ENCODE assay signal across 26 mouse cellular contexts in genomic region chr13:60664816-60665215, GRCm38 (mm10).
DNase-seq lines count a peak whose midpoint lies in the region; ATAC-seq and TF ChIP-seq lines count a peak whose summit lies in the region.
"Had no signal": no experiment of that assay in that cellular context is flagged by ENCODE, and none has a peak within 500 bp of the region (broad histone marks: within the 10 kb centered on the region; RNA-seq: fewer than 3 reads in every experiment).

No protein-coding gene starts in this region.

- H3K36me3 ChIP-seq in liver, adult 2 months (ENCODE audit: control insufficient read depth, insufficient read depth, low read length) = no peaks in the 10 kb centered on the region
- no peaks in the 10 kb centered on the region for H3K36me3 ChIP-seq in liver, embryonic 11.5 days (ENCODE audit: control insufficient read depth, insufficient read depth, low read length)
- H3K36me3 ChIP-seq in lung, embryonic 16.5 days (ENCODE audit: control insufficient read depth, insufficient read depth, low read length) = 0 out of 2 replicates have a peak, but pooled peaks cover 3% of the 10 kb centered on the region
- H3K36me3 ChIP-seq in stomach, embryonic 14.5 days (ENCODE audit: control insufficient read depth, insufficient read depth, low read length) = no peaks in the 10 kb centered on the region
- no peaks in the 10 kb centered on the region for H3K36me3 ChIP-seq in stomach, postnatal 0 days (ENCODE audit: control insufficient read depth, insufficient read depth, low read length)
- no peaks in the 10 kb centered on the region for H3K36me3 ChIP-seq in stomach, embryonic 16.5 days (ENCODE audit: control insufficient read depth, insufficient read depth, low read length)
- H3K36me3 ChIP-seq in forebrain, embryonic 13.5 days (ENCODE audit: poor library complexity, severe bottlenecking) = no peaks in the 10 kb centered on the region
- H3K36me3 ChIP-seq: embryonic facial prominence, embryonic 12.5 days; embryonic facial prominence, embryonic 15.5 days; forebrain, embryonic 12.5 days; heart, embryonic 13.5 days had no signal

- peaks cover 71% of the 10 kb centered on the region for H3K4me1 ChIP-seq in liver, adult 2 months (ENCODE audit: control insufficient read depth, insufficient read depth, low read length)
- H3K4me1 ChIP-seq in liver, embryonic 11.5 days (replicated peaks; ENCODE audit: control insufficient read depth, insufficient read depth, low read length) = peaks cover 23% of the 10 kb centered on the region
- H3K4me1 ChIP-seq in lung, embryonic 16.5 days (replicated peaks; ENCODE audit: control insufficient read depth, insufficient read depth, low read length) = peaks cover 40% of the 10 kb centered on the region
- H3K4me1 ChIP-seq in stomach, embryonic 14.5 days (ENCODE audit: control insufficient read depth, insufficient read depth, low read length) = no peaks in the 10 kb centered on the region
- H3K4me1 ChIP-seq in stomach, postnatal 0 days (replicated peaks; ENCODE audit: control insufficient read depth, insufficient read depth) = no peaks in the 10 kb centered on the region
- peaks cover 5% of the 10 kb centered on the region; the same call in 1 of the 2 replicates for H3K4me1 ChIP-seq in stomach, embryonic 16.5 days (ENCODE audit: control insufficient read depth, insufficient read depth, low read length)
- H3K4me1 ChIP-seq in forebrain, embryonic 13.5 days = peaks cover 13% of the 10 kb centered on the region

- no peaks in the 10 kb centered on the region for H3K27me3 ChIP-seq in liver, adult 2 months (ENCODE audit: control insufficient read depth, insufficient read depth, low read length)
- H3K27me3 ChIP-seq in liver, embryonic 11.5 days (replicated peaks; ENCODE audit: control insufficient read depth, insufficient read depth, low read length) = no peaks in the 10 kb centered on the region
- H3K27me3 ChIP-seq in lung, embryonic 16.5 days (ENCODE audit: control insufficient read depth, insufficient read depth, low read depth, low read length) = no peaks in the 10 kb centered on the region
- no peaks in the 10 kb centered on the region for H3K27me3 ChIP-seq in stomach, embryonic 14.5 days (ENCODE audit: control insufficient read depth, insufficient read depth, low read length)
- H3K27me3 ChIP-seq in stomach, postnatal 0 days (ENCODE audit: control insufficient read depth, insufficient read depth, low read length) = no peaks in the 10 kb centered on the region
- H3K27me3 ChIP-seq in stomach, embryonic 16.5 days (ENCODE audit: control insufficient read depth, insufficient read depth, low read length) = no peaks in the 10 kb centered on the region
- no peaks in the 10 kb centered on the region for H3K27me3 ChIP-seq in forebrain, embryonic 13.5 days
- H3K27me3 ChIP-seq: embryonic facial prominence, embryonic 12.5 days; embryonic facial prominence, embryonic 15.5 days; forebrain, embryonic 12.5 days; heart, embryonic 13.5 days had no signal

- no peak for TF ChIP-seq EP300 in stomach, postnatal 0 days (optimal IDR thresholded peaks at IDR 0.05)

- ATAC-seq in liver, embryonic 11.5 days (replicated peaks; ENCODE audit: low FRiP score) = no peak
- no peak for ATAC-seq in lung, embryonic 16.5 days (ENCODE audit: low read depth)
- ATAC-seq in stomach, embryonic 14.5 days (ENCODE audit: insufficient number of reproducible peaks, insufficient read depth, low FRiP score, low read depth) = no peak
- no peak for ATAC-seq in stomach, postnatal 0 days (ENCODE audit: low FRiP score, low TSS enrichment)
- ATAC-seq in stomach, embryonic 16.5 days (ENCODE audit: insufficient read depth, low FRiP score) = no peak
- no peak for ATAC-seq in forebrain, embryonic 13.5 days
- ATAC-seq: CD4-positive, CD25-positive, alpha-beta regulatory T cell, adult 4 months; forebrain, embryonic 16.5 days had no signal

- DNase-seq in liver, adult 2 months (ENCODE audit: extremely low read depth, low read depth, low spot score) = peak; percentile 33
- no peak for DNase-seq in liver, embryonic 11.5 days (ENCODE audit: low spot score)
- no peak for DNase-seq in lung, postnatal 25 days (ENCODE audit: low spot score)
- no peak for DNase-seq in stomach, postnatal 0 days (ENCODE audit: low spot score)
- DNase-seq: adrenal gland, adult 2 months; adrenal gland, postnatal 14 days; cerebellum, adult 11 months; cerebellum, adult 2 months; cerebellum, adult 9-11 months; cerebellum, postnatal 25 days; gastrocnemius, postnatal 10 days; gastrocnemius, postnatal 36 days; heart, adult 2 months; heart, postnatal 14 days; heart, postnatal 4 days had no signal

- WGBS in liver, adult 2 months = 79% methylated on average over 10 of the region's 10 CpGs
- WGBS in liver, embryonic 11.5 days = 88% methylated on average over 10 of the region's 10 CpGs
- 68% methylated on average over 10 of the region's 10 CpGs for WGBS in lung, embryonic 16.5 days
- WGBS in stomach, embryonic 14.5 days = 69% methylated on average over 10 of the region's 10 CpGs
- 59% methylated on average over 10 of the region's 10 CpGs for WGBS in stomach, postnatal 0 days
- 65% methylated on average over 10 of the region's 10 CpGs for WGBS in stomach, embryonic 16.5 days
- WGBS in forebrain, embryonic 13.5 days = 85% methylated on average over 10 of the region's 10 CpGs

- no peak for TF ChIP-seq CTCF in liver, adult 2 months (IDR thresholded peaks at IDR 0.05; ENCODE audit: low read depth, low read length)
- no peak for TF ChIP-seq CTCF in stomach, postnatal 0 days (IDR thresholded peaks at IDR 0.05; ENCODE audit: low read depth)

- H3K27ac ChIP-seq in liver, adult 2 months (replicated peaks; ENCODE audit: insufficient read depth, low read depth, low read length) = peak overlapping the region; percentile 15; the same call in 1 of the 2 replicates
- H3K27ac ChIP-seq in liver, embryonic 11.5 days (ENCODE audit: low read depth, low read length) = no peak overlapping the region
- H3K27ac ChIP-seq in lung, embryonic 16.5 days (ENCODE audit: low read length) = peak overlapping the region; percentile 25; the same call in 1 of the 2 replicates
- H3K27ac ChIP-seq in stomach, embryonic 14.5 days (ENCODE audit: low read length) = 0 out of 2 replicates have a peak overlapping the region, but pooled peaks have one; percentile 48
- no peak overlapping the region for H3K27ac ChIP-seq in stomach, postnatal 0 days (replicated peaks)
- H3K27ac ChIP-seq in stomach, embryonic 16.5 days (ENCODE audit: low read length) = peak overlapping the region; percentile 59
- no peak overlapping the region for H3K27ac ChIP-seq in forebrain, embryonic 13.5 days
- H3K27ac ChIP-seq: embryonic facial prominence, embryonic 12.5 days; embryonic facial prominence, embryonic 15.5 days; forebrain, embryonic 12.5 days; heart, adult 2 months; heart, embryonic 10.5 days; heart, embryonic 13.5 days had no signal

- no peaks in the 10 kb centered on the region for H3K9me3 ChIP-seq in liver, embryonic 11.5 days (ENCODE audit: control insufficient read depth, low read length)
- no peaks in the 10 kb centered on the region for H3K9me3 ChIP-seq in lung, embryonic 16.5 days (ENCODE audit: control insufficient read depth, low read length)
- no peaks in the 10 kb centered on the region for H3K9me3 ChIP-seq in stomach, embryonic 14.5 days (ENCODE audit: control insufficient read depth, low read depth, low read length)
- no peaks in the 10 kb centered on the region for H3K9me3 ChIP-seq in stomach, postnatal 0 days (ENCODE audit: control insufficient read depth, low read length)
- 0 out of 2 replicates have a peak, but pooled peaks cover 3% of the 10 kb centered on the region for H3K9me3 ChIP-seq in stomach, embryonic 16.5 days (replicated peaks; ENCODE audit: control insufficient read depth, low read length)
- no peaks in the 10 kb centered on the region for H3K9me3 ChIP-seq in forebrain, embryonic 13.5 days (replicated peaks)
- H3K9me3 ChIP-seq: embryonic facial prominence, embryonic 12.5 days; embryonic facial prominence, embryonic 15.5 days; forebrain, embryonic 12.5 days; heart, embryonic 10.5 days; heart, embryonic 13.5 days had no signal

- H3K79me2 ChIP-seq in liver, adult 2 months (ENCODE audit: control insufficient read depth, insufficient read depth, low read length) = peaks cover 62% of the 10 kb centered on the region

- H3K4me2 ChIP-seq in liver, embryonic 11.5 days = no peak overlapping the region
- no peak overlapping the region for H3K4me2 ChIP-seq in lung, embryonic 16.5 days (ENCODE audit: low read depth, low read length)
- no peak overlapping the region for H3K4me2 ChIP-seq in stomach, embryonic 14.5 days (replicated peaks; ENCODE audit: low read depth, low read length)
- H3K4me2 ChIP-seq in stomach, postnatal 0 days (replicated peaks; ENCODE audit: low read depth) = no peak overlapping the region
- H3K4me2 ChIP-seq in stomach, embryonic 16.5 days (ENCODE audit: low read depth, low read length) = no peak overlapping the region
- H3K4me2 ChIP-seq in forebrain, embryonic 13.5 days = no peak overlapping the region
- H3K4me2 ChIP-seq: embryonic facial prominence, embryonic 12.5 days; embryonic facial prominence, embryonic 15.5 days; forebrain, embryonic 12.5 days; heart, embryonic 13.5 days had no signal

- TF ChIP-seq POLR2A in liver, adult 2 months (IDR thresholded peaks at IDR 0.05; ENCODE audit: extremely low read depth, insufficient read depth, low read length) = no peak

- H3K4me3 ChIP-seq in liver, adult 2 months (ENCODE audit: insufficient read depth, low read depth, low read length) = no peak overlapping the region
- H3K4me3 ChIP-seq in liver, embryonic 11.5 days (ENCODE audit: low read depth, low read length) = no peak overlapping the region
- no peak overlapping the region for H3K4me3 ChIP-seq in lung, embryonic 16.5 days (ENCODE audit: low read length)
- H3K4me3 ChIP-seq in stomach, embryonic 14.5 days (ENCODE audit: low read depth, low read length) = no peak overlapping the region
- H3K4me3 ChIP-seq in stomach, postnatal 0 days (ENCODE audit: low read depth, low read length) = no peak overlapping the region
- H3K4me3 ChIP-seq in stomach, embryonic 16.5 days (replicated peaks; ENCODE audit: low read length) = no peak overlapping the region
- no peak overlapping the region for H3K4me3 ChIP-seq in forebrain, embryonic 13.5 days
- H3K4me3 ChIP-seq: embryonic facial prominence, embryonic 12.5 days; embryonic facial prominence, embryonic 15.5 days; forebrain, embryonic 12.5 days; heart, adult 2 months; heart, embryonic 10.5 days; heart, embryonic 13.5 days had no signal

- H3K9ac ChIP-seq in liver, adult 2 months (ENCODE audit: low read depth, low read length) = no peak overlapping the region
- no peak overlapping the region for H3K9ac ChIP-seq in liver, embryonic 11.5 days (ENCODE audit: low read depth, low read length)
- no peak overlapping the region for H3K9ac ChIP-seq in lung, embryonic 16.5 days (ENCODE audit: low read length)
- no peak overlapping the region for H3K9ac ChIP-seq in stomach, embryonic 14.5 days (replicated peaks; ENCODE audit: low read depth, low read length)
- H3K9ac ChIP-seq in stomach, postnatal 0 days (ENCODE audit: low read length) = no peak overlapping the region
- H3K9ac ChIP-seq in stomach, embryonic 16.5 days (ENCODE audit: low read length) = no peak overlapping the region
- H3K9ac ChIP-seq in forebrain, embryonic 13.5 days = no peak overlapping the region
- H3K9ac ChIP-seq: embryonic facial prominence, embryonic 12.5 days; embryonic facial prominence, embryonic 15.5 days; forebrain, embryonic 12.5 days; heart, embryonic 13.5 days had no signal

Comparison
In these comparisons a context has a peak if more than half of its experiments do, and no peak if none do; other contexts are left out.
1. H3K27ac ChIP-seq: peak in liver, adult 2 months (single experiment), lung, embryonic 16.5 days (single experiment), stomach, embryonic 14.5 days (single experiment) and stomach, embryonic 16.5 days (single experiment); none in liver, embryonic 11.5 days (single experiment), stomach, postnatal 0 days (single experiment) and forebrain, embryonic 13.5 days (single experiment).